Mouse (Mus musculus) liver, embryonic 13.5 days (tissue): Measurements from ENCODE around the gene Sirt5. TPM values are rescaled to one million over a fixed set of nuclear protein-coding genes. Genes with fewer than 3 reads are reported as not detected.

Experiments used
- ATAC-seq: fragments of 200-750 bp; cut with Nextera tagmentation; 2 replicates; pipeline ENCODE4 v1.8.0; 2017; ENCODE audit warnings: low read depth, mild to moderate bottlenecking, moderate number of reproducible peaks, moderate library complexity
- DNase-seq: peaks from one replicate; pipeline ENCODE4 v3.0.0; 2022
- H3K27ac ChIP-seq: fragments of 300-500 bp; sonication (generic); 2 replicates; pipeline ENCODE4 v1.5.1; 2015; ENCODE audit warnings: moderate library complexity, mild to moderate bottlenecking, inconsistent platforms
- H3K27me3 ChIP-seq: fragments of 300-500 bp; sonication (generic); 2 replicates; pipeline ENCODE4 v1.6.1; 2015; ENCODE audit warnings: mild to moderate bottlenecking, inconsistent platforms
- H3K36me3 ChIP-seq: fragments of 300-500 bp; sonication (generic); 2 replicates; pipeline ENCODE4 v1.6.1; 2015; ENCODE audit warnings: mild to moderate bottlenecking, inconsistent platforms
- H3K4me1 ChIP-seq: fragments of 300-500 bp; sonication (generic); replicated peaks from 2 replicates; pipeline ENCODE4 v1.6.1; 2015; ENCODE audit warnings: inconsistent platforms
- H3K4me2 ChIP-seq: fragments of 300-500 bp; sonication (generic); 2 replicates; pipeline ENCODE4 v1.6.1; 2015; ENCODE audit warnings: inconsistent platforms, mild to moderate bottlenecking, moderate library complexity
- H3K4me3 ChIP-seq: fragments of 300-500 bp; sonication (generic); replicated peaks from 2 replicates; pipeline ENCODE4 v1.5.1; 2015; ENCODE audit warnings: mild to moderate bottlenecking, inconsistent platforms
- H3K9ac ChIP-seq: fragments of 300-500 bp; sonication (generic); 2 replicates; pipeline ENCODE4 v1.6.1; 2015; ENCODE audit warnings: mild to moderate bottlenecking, inconsistent platforms
- H3K9me3 ChIP-seq: fragments of 300-500 bp; sonication (generic); replicated peaks from 2 replicates; pipeline ENCODE4 v1.6.1; 2016; ENCODE audit warnings: inconsistent platforms
- WGBS: fragments of 180-500 bp; shearing (Covaris S2); methylation state at CpG from one replicate; pipeline ENCODE4 v1.1.7; 2015; ENCODE audit not compliant: insufficient replicate concordance; 5-methylcytosine and 5-hydroxymethylcytosine counted together
- polyA plus RNA-seq: library from polyadenylated mRNA; unstranded; fragments of >200 nt; fragmentation: Nextera tagmentation; extraction: Ambion mirVana; gene quantifications from 2 replicates; pipeline ENCODE4 v1.2.1, GENCODE M21; 2015

Gene Sirt5
- polyA plus RNA-seq, 1 experiment from 2014 or later: 5.1 TPM

DNA sequence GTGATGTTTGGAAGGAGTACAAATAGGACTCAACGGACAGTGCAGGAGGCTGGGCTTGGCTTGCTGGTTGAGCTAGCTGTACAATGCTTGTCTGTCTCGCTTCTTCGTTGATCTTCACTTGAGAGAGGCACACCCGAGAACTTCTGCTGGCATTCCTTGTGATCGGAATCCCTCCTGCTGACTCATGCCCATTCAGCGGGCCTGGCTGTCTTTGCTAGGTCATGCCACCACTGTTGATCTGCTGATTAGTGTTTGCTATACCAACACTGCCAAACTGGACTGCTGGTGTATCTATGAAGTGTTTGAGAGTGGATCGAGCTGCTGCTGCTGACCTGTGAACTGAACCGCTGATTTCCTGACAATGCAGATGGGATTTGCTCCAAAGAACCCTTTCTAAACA, 15.9 kb upstream of the Sirt5 start:
- Histone ChIP-seq H3K36me3 (no peaks in the 10 kb centered on the region), H3K4me3 (no peak overlapping the region), H3K9me3 (no peaks in the 10 kb centered on the region), H3K27me3 (no peaks in the 10 kb centered on the region), H3K9ac (no peak overlapping the region), H3K4me1 (0 out of 2 replicates have a peak, but pooled peaks cover 8% of the 10 kb centered on the region), H3K4me2 (no peak overlapping the region), H3K27ac (no peak overlapping the region)
- ATAC-seq: no peak
- DNase-seq: no peak
- 71% methylated on average over 8 of the region's 8 CpGs for WGBS

DNA sequence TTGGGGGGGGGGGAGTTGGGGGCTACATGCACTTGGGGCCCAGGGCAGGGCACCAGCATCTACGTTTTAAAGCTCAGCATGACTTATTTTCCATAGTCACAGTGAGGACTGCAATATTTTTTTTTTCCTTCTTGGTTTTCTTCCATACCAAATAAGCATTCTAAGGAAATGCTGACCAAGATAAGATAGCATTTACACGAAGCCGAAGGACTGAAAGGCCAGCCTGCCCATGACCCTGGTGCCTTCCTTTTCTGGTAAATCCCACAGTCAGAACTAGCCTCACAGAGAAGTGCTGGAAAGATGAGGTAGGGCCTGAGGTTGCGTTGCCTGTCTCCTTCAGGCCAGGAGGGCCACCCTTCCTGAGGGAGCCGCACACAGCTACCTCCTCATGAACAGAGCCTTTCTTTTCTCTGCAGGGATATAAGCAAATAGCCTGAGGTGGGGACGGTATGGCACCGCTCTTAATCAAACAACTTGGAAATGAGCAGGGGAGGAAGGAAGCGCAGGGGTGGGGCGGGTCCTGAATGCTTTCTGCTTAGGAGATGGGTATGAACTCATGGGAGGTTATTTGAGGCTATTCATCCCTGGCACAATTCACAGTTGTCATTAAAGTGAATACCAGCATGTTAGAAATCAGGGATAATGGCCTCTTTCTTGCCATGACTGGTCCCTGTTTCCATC, 14.7 kb upstream of the Sirt5 start:
- no peak for ATAC-seq
- H3K27ac ChIP-seq: no peak overlapping the region
- WGBS: 48% methylated on average over 9 of the region's 9 CpGs

DNA sequence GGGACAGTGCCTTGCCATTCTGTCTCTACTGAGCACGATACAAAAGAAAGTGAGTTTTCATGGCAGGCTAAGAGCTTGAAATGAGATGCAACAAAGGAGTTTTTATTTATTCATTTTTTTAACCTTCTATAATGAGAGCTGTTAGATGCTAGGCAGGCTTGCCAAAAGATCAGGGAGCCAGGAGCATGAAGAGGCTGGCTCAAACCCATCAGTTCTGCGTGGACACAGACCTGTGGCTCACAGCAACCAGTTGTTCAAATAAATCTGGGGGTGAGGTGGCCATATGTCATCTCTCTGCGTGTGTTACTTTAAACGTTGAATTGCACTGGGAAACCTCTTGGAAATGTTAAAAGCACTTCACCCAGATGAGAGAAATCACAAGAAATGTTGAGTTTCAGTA, 11.9 kb upstream of the Sirt5 start:
- no peak overlapping the region for H3K27ac ChIP-seq
- H3K4me1 ChIP-seq: 0 out of 2 replicates have a peak, but pooled peaks cover 8% of the 10 kb centered on the region
- H3K4me3 ChIP-seq: no peak overlapping the region
- ATAC-seq (no peak), DNase-seq (no peak)
- no peaks in the 10 kb centered on the region for H3K27me3 ChIP-seq
- no peaks in the 10 kb centered on the region for H3K36me3 ChIP-seq
- H3K4me2 ChIP-seq: no peak overlapping the region
- 70% methylated on average over 4 of the region's 4 CpGs for WGBS
- H3K9ac ChIP-seq: no peak overlapping the region
- no peaks in the 10 kb centered on the region for H3K9me3 ChIP-seq

More for the DNA sequence above, 14.7 kb upstream of the Sirt5 start:
- no peak for DNase-seq
- Histone ChIP-seq H3K9me3 (no peaks in the 10 kb centered on the region), H3K36me3 (no peaks in the 10 kb centered on the region), H3K9ac (no peak overlapping the region), H3K4me2 (no peak overlapping the region), H3K4me3 (no peak overlapping the region), H3K4me1 (0 out of 2 replicates have a peak, but pooled peaks cover 8% of the 10 kb centered on the region), H3K27me3 (no peaks in the 10 kb centered on the region)

DNA sequence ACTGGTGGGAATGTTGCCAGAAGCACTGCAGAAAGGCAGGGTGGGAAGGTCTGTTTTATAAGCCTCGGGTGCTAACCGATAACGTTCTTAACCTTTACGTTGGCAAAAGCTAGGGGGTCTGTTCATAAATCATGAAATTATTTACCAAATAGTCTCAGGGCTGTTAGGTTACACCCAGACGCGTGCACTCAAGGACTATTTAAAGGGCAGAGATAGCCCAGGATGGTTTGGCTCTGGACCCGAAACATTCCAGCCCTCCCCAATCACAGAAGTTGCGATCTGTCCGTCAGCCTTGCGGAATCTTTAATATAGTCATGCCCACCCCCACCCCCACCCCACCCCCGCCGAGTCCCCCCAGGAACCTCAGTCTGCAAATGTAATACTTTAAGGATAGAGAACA, 10.9 kb upstream of the Sirt5 start:
- no peaks in the 10 kb centered on the region for H3K27me3 ChIP-seq
- H3K4me3 ChIP-seq: no peak overlapping the region
- DNase-seq (no peak), ATAC-seq (no peak)
- H3K4me1 ChIP-seq: 0 out of 2 replicates have a peak, but pooled peaks cover 5% of the 10 kb centered on the region
- no peaks in the 10 kb centered on the region for H3K9me3 ChIP-seq
- 73% methylated on average over 12 of the region's 12 CpGs for WGBS
- H3K9ac ChIP-seq: no peak overlapping the region
- H3K4me2 ChIP-seq: no peak overlapping the region
- H3K36me3 ChIP-seq: no peaks in the 10 kb centered on the region
- H3K27ac ChIP-seq: no peak overlapping the region

DNA sequence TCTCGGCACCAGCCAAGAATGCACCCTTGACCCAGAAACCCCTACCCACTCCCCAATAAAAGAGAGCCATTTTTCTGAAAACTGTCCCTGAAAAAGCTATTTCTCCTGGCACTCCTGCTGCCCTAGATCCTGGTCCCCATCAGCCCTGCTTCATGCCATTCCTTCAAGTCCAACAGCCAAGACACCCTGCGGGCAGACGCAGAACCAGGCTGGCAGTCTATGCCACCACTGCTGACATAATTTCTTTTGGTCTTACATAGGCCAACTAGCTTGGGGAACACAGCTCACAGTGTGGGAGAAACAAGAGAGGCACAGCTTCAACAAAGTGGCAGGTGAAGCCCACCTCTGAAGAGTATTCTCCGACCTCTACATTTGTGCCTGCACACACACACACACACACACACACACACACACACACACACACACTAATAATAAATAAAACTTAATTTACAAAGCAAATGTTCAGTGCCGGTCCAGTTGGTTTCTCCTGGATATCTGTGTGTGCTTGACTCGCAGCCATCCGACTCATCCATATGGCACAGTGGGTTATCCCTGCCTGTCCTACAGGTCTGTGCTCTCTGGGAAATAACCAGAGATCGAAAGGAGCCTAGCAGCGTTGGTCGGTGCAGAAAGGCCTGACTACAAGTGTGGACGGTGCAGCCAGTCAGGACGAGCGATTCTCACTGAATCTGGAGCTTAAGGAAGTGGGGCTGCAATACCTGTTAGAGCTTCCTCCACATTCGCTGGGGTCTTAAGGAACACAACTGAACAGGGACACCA, 8.8 kb upstream of the Sirt5 start:
- ATAC-seq: no peak
- H3K27me3 ChIP-seq: no peaks in the 10 kb centered on the region
- WGBS: 67% methylated on average over 14 of the region's 14 CpGs

DNA sequence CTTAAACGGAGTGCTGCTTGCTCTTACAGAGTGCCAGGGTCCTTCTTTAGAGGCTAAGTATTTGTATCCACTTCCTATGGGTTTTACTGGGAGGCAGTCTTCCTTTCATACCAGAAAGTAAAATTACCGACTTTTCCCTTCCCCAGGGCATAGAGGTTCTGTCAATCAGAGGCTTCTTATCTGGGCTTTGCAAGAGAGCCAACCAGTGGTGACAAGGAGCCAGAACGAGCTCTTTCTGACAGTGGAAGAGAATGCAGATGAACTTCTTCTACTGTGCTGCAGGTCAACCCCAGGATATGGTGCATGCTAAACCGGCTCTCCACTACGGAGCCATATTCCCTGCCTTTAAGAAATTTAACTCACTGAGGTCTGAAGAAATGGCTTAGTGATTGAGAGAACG, 4.8 kb upstream of the Sirt5 start:
- Histone ChIP-seq H3K4me3 (no peak overlapping the region), H3K9me3 (no peaks in the 10 kb centered on the region), H3K27ac (no peak overlapping the region), H3K4me2 (no peak overlapping the region), H3K27me3 (no peaks in the 10 kb centered on the region), H3K9ac (no peak overlapping the region), H3K4me1 (peaks cover 10% of the 10 kb centered on the region), H3K36me3 (no peaks in the 10 kb centered on the region)
- 39% methylated on average over 6 of the region's 6 CpGs for WGBS
- DNase-seq: no peak
- ATAC-seq: no peak

More for the DNA sequence above, 8.8 kb upstream of the Sirt5 start:
- no peak for DNase-seq
- no peaks in the 10 kb centered on the region for H3K36me3 ChIP-seq
- no peak overlapping the region for H3K27ac ChIP-seq
- no peak overlapping the region for H3K4me3 ChIP-seq
- no peaks in the 10 kb centered on the region for H3K9me3 ChIP-seq
- 0 out of 2 replicates have a peak, but pooled peaks cover 2% of the 10 kb centered on the region for H3K4me1 ChIP-seq
- H3K9ac ChIP-seq: no peak overlapping the region
- H3K4me2 ChIP-seq: no peak overlapping the region

DNA sequence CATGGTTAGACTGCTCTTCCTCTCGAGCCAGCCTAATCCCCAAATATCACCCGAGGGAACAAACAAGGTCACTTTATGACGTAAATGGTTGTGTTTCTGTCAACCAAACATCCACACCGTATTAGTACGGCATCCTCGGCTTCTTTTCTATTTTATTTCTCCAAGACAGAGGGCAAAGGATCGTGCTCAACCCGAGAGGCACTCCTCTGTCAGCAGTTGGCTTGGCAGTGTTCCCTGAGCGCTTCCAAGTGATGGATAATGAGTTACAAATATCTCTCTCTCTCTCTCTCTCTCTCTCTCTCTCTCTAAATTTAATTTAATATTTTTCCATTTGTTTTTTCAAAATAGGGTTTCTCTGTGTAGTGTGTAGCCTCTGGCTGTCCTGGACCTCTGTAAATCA, 2.9 kb upstream of the Sirt5 start:
- no peaks in the 10 kb centered on the region for H3K27me3 ChIP-seq
- WGBS: 69% methylated on average over 9 of the region's 9 CpGs

DNA sequence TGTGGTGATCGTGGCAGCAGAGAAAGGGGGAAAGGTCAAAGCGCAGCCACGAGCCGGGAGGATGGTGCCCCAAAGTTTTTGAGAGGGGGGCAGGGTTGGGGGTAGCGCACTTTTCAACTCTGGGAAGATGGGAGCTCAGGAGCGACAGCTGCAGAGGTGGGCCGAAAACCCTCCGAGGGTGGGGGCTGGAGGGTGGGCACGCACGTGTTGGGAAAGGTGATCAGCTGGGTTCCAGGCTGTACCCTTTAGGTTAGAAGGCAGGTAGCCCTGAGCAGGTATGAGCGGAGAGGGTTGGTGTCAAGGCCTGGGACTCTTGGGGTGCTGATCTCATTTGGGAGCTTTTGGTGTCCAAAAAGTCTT, 509 bp downstream of the Sirt5 start:
- WGBS: 6% methylated on average over 11 of the region's 11 CpGs
- no peak for DNase-seq
- Histone ChIP-seq H3K4me3 (peak overlapping the region; percentile 68), H3K4me2 (peak overlapping the region; percentile 83), H3K27me3 (no peaks in the 10 kb centered on the region), H3K9me3 (no peaks in the 10 kb centered on the region), H3K36me3 (peaks cover 3% of the 10 kb centered on the region), H3K9ac (peak overlapping the region; percentile 77), H3K4me1 (peaks cover 13% of the 10 kb centered on the region), H3K27ac (0 out of 2 replicates have a peak overlapping the region, but pooled peaks have one; percentile 14)
- peak; percentile 45 for ATAC-seq

More for the DNA sequence above, 2.9 kb upstream of the Sirt5 start:
- no peaks in the 10 kb centered on the region for H3K36me3 ChIP-seq
- no peak overlapping the region for H3K4me2 ChIP-seq
- DNase-seq (no peak), ATAC-seq (no peak)
- peaks cover 16% of the 10 kb centered on the region for H3K4me1 ChIP-seq
- no peak overlapping the region for H3K4me3 ChIP-seq
- H3K9me3 ChIP-seq: no peaks in the 10 kb centered on the region
- H3K9ac ChIP-seq: no peak overlapping the region
- H3K27ac ChIP-seq: no peak overlapping the region

DNA sequence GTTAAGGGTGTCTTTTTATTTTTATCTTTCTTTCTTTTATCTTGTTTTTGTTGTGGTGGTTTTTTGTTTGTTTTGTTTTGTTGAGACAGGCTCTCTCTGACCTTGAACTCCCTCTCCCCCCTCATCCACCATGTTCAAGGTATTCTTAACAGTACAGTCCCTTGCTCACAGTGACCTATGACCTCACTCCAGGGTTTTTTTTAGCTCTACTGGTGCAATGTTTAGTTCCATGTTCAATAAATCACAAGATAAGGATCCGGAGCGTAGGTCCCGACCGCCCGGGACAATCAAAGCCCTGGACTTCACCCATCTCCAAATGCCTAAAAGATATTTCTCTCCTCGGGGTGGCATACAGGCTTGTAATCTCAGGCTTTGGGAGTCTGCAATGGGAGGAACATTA, 4.8 kb downstream of the Sirt5 start:
- Histone ChIP-seq H3K4me2 (no peak overlapping the region), H3K27ac (no peak overlapping the region), H3K4me3 (no peak overlapping the region), H3K9ac (no peak overlapping the region), H3K36me3 (peaks cover 25% of the 10 kb centered on the region), H3K27me3 (no peaks in the 10 kb centered on the region), H3K4me1 (peaks cover 9% of the 10 kb centered on the region), H3K9me3 (no peaks in the 10 kb centered on the region)
- ATAC-seq (no peak), DNase-seq (no peak)
- WGBS: 74% methylated on average over 6 of the region's 6 CpGs

DNA sequence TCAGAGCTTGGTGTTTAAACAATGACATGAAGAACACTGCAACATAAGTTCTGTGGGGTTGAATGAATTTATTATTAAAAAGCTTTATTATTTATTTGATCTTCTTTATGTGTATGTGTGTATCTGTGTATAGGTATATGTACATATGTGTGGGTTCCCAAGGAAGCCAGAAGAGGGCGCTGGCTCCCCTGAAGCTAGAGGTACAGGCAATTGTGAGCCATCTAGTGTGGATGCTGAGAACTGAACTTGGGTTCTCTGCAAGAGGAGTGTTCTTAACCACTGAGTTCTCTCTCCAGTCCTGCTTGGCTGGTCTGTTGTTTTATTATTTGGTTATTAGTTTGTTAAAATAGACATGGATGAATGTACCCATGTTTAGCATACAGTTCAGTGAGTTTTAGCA, 7.6 kb downstream of the Sirt5 start:
- WGBS: 66% methylated on average over 1 of the region's 1 CpGs
- Histone ChIP-seq H3K4me2 (no peak overlapping the region), H3K4me3 (no peak overlapping the region), H3K36me3 (peaks cover 39% of the 10 kb centered on the region), H3K27ac (no peak overlapping the region), H3K4me1 (no peaks in the 10 kb centered on the region), H3K27me3 (no peaks in the 10 kb centered on the region), H3K9me3 (no peaks in the 10 kb centered on the region), H3K9ac (no peak overlapping the region)
- no peak for DNase-seq
- ATAC-seq: no peak

DNA sequence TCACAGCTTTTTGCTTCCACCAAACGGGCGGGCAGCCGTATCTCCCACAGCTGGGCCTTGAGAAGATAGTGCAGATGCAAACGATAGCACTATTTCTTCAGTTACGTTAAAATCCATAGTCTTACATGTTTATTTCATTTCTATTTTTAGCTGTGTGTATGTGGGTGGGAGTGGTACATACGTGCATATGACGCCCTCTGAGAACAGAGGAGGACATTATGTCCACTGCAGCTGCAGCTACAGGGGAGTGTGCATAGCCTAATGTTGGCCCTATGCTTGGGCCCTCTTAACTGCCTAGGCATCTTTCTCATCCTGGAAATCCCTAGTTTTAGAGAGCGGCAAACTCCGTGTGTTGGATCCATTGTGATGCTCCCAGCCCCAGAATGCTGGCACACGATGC, 8.9 kb downstream of the Sirt5 start:
- Histone ChIP-seq H3K4me2 (no peak overlapping the region), H3K9me3 (no peaks in the 10 kb centered on the region), H3K27ac (no peak overlapping the region), H3K4me3 (no peak overlapping the region), H3K36me3 (peaks cover 40% of the 10 kb centered on the region), H3K27me3 (no peaks in the 10 kb centered on the region), H3K9ac (no peak overlapping the region), H3K4me1 (no peaks in the 10 kb centered on the region)
- ATAC-seq (no peak), DNase-seq (no peak)
- WGBS: 78% methylated on average over 10 of the region's 10 CpGs
